Mouse (Mus musculus) spleen, adult 2 months (tissue): Measurements from ENCODE around the gene Creb1. TPM values are rescaled to one million over a fixed set of nuclear protein-coding genes. Genes with fewer than 3 reads are reported as not detected.

Source experiments
- DNase-seq, 2 experiments: peaks; one replicate each; pipeline versions ENCODE4 v3.0.0 to v3.0.0-alpha.2; 2012 to 2021; ENCODE audit warnings: low spot score in 2 of 2, low read depth in 1 of 2
- H3K27ac ChIP-seq: fragments of 200-500 bp; 2 replicates; pipeline ENCODE4 v1.5.1; 2012; ENCODE audit warnings: low read length, inconsistent platforms; ENCODE audit not compliant: insufficient read depth
- H3K27me3 ChIP-seq: fragments of 200-500 bp; 2 replicates; pipeline ENCODE4 v1.6.1; 2012; ENCODE audit warnings: mild to moderate bottlenecking, moderate library complexity, low read length, inconsistent platforms; ENCODE audit not compliant: control insufficient read depth, insufficient read depth
- H3K36me3 ChIP-seq: fragments of 200-500 bp; 2 replicates; pipeline ENCODE4 v1.6.1; 2012; ENCODE audit warnings: mild to moderate bottlenecking, low read length, inconsistent platforms; ENCODE audit not compliant: control insufficient read depth, insufficient read depth
- H3K4me1 ChIP-seq: fragments of 200-500 bp; 2 replicates; pipeline ENCODE4 v1.6.1; 2011; ENCODE audit warnings: inconsistent platforms; ENCODE audit not compliant: control insufficient read depth, insufficient read depth, insufficient read length
- H3K4me3 ChIP-seq: fragments of 200-500 bp; 2 replicates; pipeline ENCODE4 v1.5.1; 2011; ENCODE audit warnings: mild to moderate bottlenecking, inconsistent platforms; ENCODE audit not compliant: insufficient read depth, insufficient read length; ENCODE audit errors: extremely low read depth
- CTCF ChIP-seq: fragments of 200-500 bp; IDR thresholded peaks from 2 replicates; pipeline ENCODE4 v1.5.1; 2011; ENCODE audit warnings: mild to moderate bottlenecking, inconsistent platforms; ENCODE audit not compliant: insufficient read depth, insufficient read length, insufficient replicate concordance; ENCODE audit errors: extremely low read depth
- POLR2A ChIP-seq: fragments of 200-500 bp; IDR thresholded peaks from 2 replicates; pipeline ENCODE4 v1.6.1; 2011; ENCODE audit warnings: low read depth, low read length, inconsistent platforms
- WGBS: fragments of 180-500 bp; shearing (Covaris S2); methylation state at CpG from one replicate; pipeline ENCODE4 v1.1.7; 2018; 5-methylcytosine and 5-hydroxymethylcytosine counted together
- polyA plus RNA-seq: library from polyadenylated mRNA; depleted of rRNA; stranded (reverse); fragments of >200 nt; gene quantifications from 2 replicates; pipeline ENCODE4 v1.2.3, GENCODE M21; 2012

Creb1 gene
- polyA plus RNA-seq, 1 experiment = 26.1 TPM

DNA sequence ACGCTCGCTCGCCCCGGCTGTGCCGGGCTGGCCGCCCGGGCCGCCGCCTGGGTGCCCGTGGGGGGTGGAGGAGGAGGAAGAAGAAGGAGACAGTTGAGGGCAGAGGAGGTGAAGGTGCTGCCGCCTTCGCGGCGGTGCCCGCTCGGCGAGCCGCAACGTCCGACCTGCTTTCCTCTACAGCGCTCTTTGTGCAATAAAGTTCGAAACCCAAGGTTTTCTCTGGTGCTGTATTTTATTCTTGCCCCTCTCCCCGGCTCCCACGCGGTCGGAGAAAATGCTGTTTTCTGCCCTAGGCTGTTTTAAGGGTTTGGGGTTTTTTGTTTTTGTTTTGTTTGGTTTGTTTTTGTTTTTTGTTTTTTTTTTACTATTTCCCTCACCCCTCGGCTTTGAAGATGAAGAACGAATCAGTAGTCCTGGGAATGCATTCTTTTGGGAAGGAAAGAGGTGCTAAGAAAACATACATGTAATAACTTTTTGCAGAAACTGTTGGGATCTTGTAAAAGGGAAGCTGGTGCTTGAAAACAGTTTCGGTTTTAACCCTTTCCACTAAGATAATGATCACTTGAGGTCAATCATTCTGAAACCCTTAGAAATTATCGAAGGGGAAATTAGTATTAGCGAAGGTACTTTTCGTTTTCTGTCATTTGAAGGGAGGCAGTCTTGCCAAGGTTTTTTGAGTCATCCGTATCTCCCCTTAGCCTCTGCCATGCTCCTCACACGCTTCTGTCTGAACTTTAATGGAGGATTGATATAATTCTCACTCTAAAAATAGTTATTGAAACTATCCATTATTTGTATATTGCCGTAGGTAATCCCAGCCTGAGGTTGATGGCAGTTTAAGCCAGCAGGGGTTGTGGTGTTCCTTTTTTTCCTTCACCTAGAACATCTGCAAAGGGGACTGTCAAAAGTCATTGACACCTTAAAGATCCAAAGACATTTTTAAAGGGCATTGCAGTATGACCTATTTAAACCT, 1.3 kb downstream of the Creb1 start:
- WGBS = 2% methylated on average over 35 of the region's 35 CpGs
- peak in 1 of 2 experiments; percentile 63 for DNase-seq
- TF ChIP-seq POLR2A = no peak
- TF ChIP-seq CTCF = no peak
- H3K4me1 ChIP-seq = peaks cover 18% of the 10 kb centered on the region
- no peaks in the 10 kb centered on the region for H3K27me3 ChIP-seq
- peak overlapping the region; percentile 71 for H3K4me3 ChIP-seq
- H3K27ac ChIP-seq = peak overlapping the region; percentile 87
- H3K36me3 ChIP-seq = no peaks in the 10 kb centered on the region

DNA sequence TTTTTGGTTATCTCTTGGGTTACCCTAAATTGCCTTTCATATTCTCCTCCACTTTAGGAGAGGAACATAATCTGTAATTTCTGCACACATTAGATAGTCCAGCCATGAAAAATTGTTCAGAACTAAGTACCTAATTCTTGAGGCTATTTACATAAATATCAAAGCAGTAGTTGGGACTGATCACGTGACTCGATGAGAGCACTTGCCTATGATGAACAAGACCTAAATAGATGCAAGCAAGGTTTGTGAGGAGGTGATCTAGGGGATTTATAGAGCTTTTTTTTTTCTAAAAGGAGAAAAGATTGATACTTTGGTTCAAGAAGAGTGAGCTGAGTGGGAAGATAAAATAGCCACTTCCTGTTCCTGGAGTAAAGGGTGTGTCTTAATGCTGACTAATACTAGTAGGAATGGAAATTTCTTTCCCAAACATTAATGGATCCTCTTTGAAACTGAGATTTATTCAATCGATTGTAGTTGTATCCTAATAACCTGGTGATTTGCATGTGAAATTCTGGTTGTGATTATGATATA, 6.5 kb downstream of the Creb1 start:
- peaks cover 3% of the 10 kb centered on the region for H3K4me1 ChIP-seq
- H3K27ac ChIP-seq = no peak overlapping the region
- H3K27me3 ChIP-seq = no peaks in the 10 kb centered on the region
- no peak for DNase-seq
- H3K36me3 ChIP-seq = no peaks in the 10 kb centered on the region; the same call in 1 of the 2 replicates
- H3K4me3 ChIP-seq = no peak overlapping the region; the same call in 1 of the 2 replicates
- 80% methylated on average over 3 of the region's 3 CpGs for WGBS
- no peak for TF ChIP-seq POLR2A
- TF ChIP-seq CTCF = no peak

DNA sequence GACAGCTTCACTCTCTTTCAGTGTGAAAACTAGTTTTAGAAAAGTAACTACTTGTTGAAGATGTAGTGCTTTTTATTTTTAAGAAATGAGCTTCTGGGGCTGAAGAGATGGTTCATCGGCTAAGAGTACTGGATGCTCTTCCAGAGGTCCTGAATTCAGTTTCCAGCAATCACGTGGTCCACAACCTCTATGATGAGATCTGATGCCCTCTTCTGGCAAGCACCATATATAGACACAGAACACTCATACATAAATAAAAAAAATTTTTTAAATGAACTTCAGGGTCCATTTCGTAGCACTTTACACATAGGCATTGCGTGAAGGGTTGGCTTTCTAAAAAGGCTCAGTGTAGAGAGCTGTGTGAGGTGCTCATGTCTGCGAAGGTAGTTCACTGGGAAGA, 11.3 kb downstream of the Creb1 start:
- TF ChIP-seq POLR2A = no peak
- no peak for TF ChIP-seq CTCF
- Histone ChIP-seq H3K4me3 (no peak overlapping the region), H3K27me3 (no peaks in the 10 kb centered on the region), H3K36me3 (peaks cover 2% of the 10 kb centered on the region; the same call in 1 of the 2 replicates), H3K27ac (no peak overlapping the region), H3K4me1 (peaks cover 2% of the 10 kb centered on the region; the same call in 1 of the 2 replicates)
- DNase-seq = no peak
- 69% methylated on average over 5 of the region's 5 CpGs for WGBS

DNA sequence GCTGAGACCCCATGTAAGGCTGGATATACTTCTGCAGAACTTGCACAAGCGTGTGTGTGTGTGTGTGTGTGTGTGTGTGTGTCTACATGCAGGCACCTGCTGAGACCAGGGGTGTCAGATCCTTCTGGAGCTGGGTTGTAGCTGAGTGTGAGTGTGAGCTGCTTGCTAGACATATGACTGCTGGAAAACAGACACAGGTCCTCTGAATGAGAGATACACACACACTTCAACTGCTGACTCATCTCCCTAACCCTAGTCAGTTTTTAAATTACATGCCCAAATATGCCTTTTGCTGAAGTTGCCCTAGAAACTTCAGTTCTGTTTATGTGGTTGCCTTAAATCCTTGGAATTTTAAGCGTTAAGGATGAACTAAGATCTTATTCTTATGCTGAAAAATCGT, 13.6 kb downstream of the Creb1 start:
- Histone ChIP-seq H3K4me1 (no peaks in the 10 kb centered on the region), H3K36me3 (peaks cover 3% of the 10 kb centered on the region; the same call in 1 of the 2 replicates), H3K27ac (no peak overlapping the region), H3K4me3 (no peak overlapping the region; the same call in 1 of the 2 replicates), H3K27me3 (no peaks in the 10 kb centered on the region)
- TF ChIP-seq POLR2A (no peak), CTCF (no peak)
- no peak for DNase-seq
- WGBS = 79% methylated on average over 3 of the region's 3 CpGs

DNA sequence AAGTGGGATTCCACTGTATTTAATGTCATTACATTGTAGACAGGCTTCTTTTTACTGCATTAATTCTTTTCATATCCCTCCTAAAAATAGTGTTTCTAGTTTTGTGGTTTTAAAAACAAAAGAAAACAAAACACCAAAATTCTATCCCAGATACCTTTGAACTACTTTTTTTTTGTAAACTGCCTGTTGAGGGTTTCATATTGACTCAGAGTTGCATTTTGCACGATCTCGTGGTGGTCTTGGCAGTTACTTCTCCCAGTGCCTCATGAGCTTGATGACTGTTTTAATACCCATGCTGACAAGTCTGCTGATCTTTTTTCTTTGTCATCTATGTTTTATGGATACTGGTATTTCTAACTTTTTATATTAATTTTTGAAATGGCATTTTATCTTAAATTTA, 16.9 kb downstream of the Creb1 start:
- TF ChIP-seq CTCF (no peak), POLR2A (no peak)
- DNase-seq = no peak
- Histone ChIP-seq H3K36me3 (peaks cover 8% of the 10 kb centered on the region), H3K4me1 (no peaks in the 10 kb centered on the region), H3K4me3 (no peak overlapping the region), H3K27ac (no peak overlapping the region), H3K27me3 (no peaks in the 10 kb centered on the region)
- WGBS = 45% methylated on average over 2 of the region's 2 CpGs

DNA sequence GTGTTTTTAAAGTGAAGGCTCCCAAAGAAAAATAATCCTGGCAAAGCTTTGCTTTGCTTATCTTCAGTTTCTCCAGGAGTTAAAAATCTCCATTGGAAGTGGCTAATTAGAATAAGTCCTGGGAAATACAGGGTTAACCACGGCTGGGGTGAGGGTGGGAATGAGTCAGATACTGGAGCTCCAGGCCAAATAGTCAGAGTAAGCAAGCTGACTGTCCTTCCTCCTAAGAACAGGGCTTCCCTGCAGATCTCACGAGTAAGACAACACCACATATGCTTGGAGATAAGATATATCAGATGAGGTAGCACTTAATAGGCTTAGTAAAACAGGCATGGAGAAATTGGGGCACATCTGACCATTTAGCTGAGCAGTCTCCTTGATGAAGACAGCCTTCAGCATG, 19.5 kb downstream of the Creb1 start:
- DNase-seq = no peak
- no peak for TF ChIP-seq CTCF
- TF ChIP-seq POLR2A = no peak
- Histone ChIP-seq H3K27me3 (no peaks in the 10 kb centered on the region), H3K36me3 (peaks cover 9% of the 10 kb centered on the region), H3K4me1 (no peaks in the 10 kb centered on the region), H3K4me3 (no peak overlapping the region), H3K27ac (no peak overlapping the region)
- 72% methylated on average over 2 of the region's 2 CpGs for WGBS

DNA sequence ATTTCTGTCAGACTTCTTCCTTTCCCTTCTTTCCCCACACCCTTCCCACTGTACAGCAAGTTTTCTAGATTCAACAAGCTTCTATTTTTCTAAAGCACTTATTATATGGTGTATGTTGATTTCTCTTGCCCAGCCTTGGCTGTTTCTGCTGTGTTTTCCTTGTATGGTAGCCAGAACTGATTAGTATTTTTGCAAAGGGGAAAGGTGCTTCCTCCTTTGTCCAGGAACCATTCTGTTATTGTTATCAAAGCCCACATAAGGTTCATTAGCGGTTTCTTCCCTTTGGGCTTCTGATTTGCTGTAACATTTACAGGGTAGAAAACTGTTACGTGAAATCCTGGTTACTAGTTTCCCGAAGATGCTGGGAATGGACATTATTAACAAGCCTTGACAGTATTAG, 27.7 kb downstream of the Creb1 start:
- TF ChIP-seq CTCF (no peak), POLR2A (no peak)
- WGBS = 93% methylated on average over 3 of the region's 3 CpGs
- H3K36me3 ChIP-seq = peaks cover 5% of the 10 kb centered on the region; the same call in 1 of the 2 replicates
- no peak overlapping the region for H3K27ac ChIP-seq
- no peaks in the 10 kb centered on the region for H3K27me3 ChIP-seq
- DNase-seq = no peak
- H3K4me1 ChIP-seq = no peaks in the 10 kb centered on the region
- H3K4me3 ChIP-seq = no peak overlapping the region
